Mouse (Mus musculus) testis, adult 2 months (tissue): ENCODE results near the gene Sidt2. TPM values are rescaled to one million over a fixed set of nuclear protein-coding genes. Genes with fewer than 3 reads are reported as not detected.

Experiments used
- H3K27ac ChIP-seq: fragments of 200-500 bp; 2 replicates; pipeline ENCODE4 v1.5.1; 2012; ENCODE audit warnings: low read depth, low read length; ENCODE audit not compliant: control insufficient read depth, insufficient read depth
- H3K27me3 ChIP-seq: fragments of 200-500 bp; 2 replicates; pipeline ENCODE4 v1.6.1; 2012; ENCODE audit warnings: mild to moderate bottlenecking, low read length, moderate library complexity; ENCODE audit not compliant: control insufficient read depth, insufficient read depth
- H3K36me3 ChIP-seq: fragments of 200-500 bp; 2 replicates; pipeline ENCODE4 v1.6.1; 2012; ENCODE audit warnings: mild to moderate bottlenecking, low read length; ENCODE audit not compliant: control insufficient read depth, insufficient read depth
- H3K4me1 ChIP-seq: fragments of 200-500 bp; 2 replicates; pipeline ENCODE4 v1.6.1; 2012; ENCODE audit warnings: low read length; ENCODE audit not compliant: control insufficient read depth, insufficient read depth
- H3K4me3 ChIP-seq: fragments of 200-500 bp; 2 replicates; pipeline ENCODE4 v1.5.1; 2012; ENCODE audit warnings: low read depth, mild to moderate bottlenecking, low read length, moderate library complexity, mixed read lengths; ENCODE audit not compliant: control insufficient read depth
- CTCF ChIP-seq: fragments of 200-500 bp; IDR thresholded peaks from 2 replicates; pipeline ENCODE4 v1.5.1; 2012; ENCODE audit warnings: low read depth, mild to moderate bottlenecking, inconsistent platforms, low read length, moderate library complexity; ENCODE audit not compliant: control insufficient read depth, insufficient read depth, insufficient replicate concordance
- POLR2A ChIP-seq: fragments of 200-500 bp; IDR thresholded peaks from 2 replicates; pipeline ENCODE4 v1.6.1; 2012; ENCODE audit warnings: low read depth, mild to moderate bottlenecking, inconsistent platforms, low read length, moderate library complexity; ENCODE audit not compliant: control insufficient read depth
- polyA plus RNA-seq: library from polyadenylated mRNA; depleted of rRNA; stranded (reverse); fragments of >200 nt; gene quantifications from 2 replicates; pipeline ENCODE4 v1.2.3, GENCODE M21; 2012

Sidt2 gene
- polyA plus RNA-seq, 1 experiment = 350 TPM

- no peak overlapping the region for H3K27ac ChIP-seq
Observed at GRCm38 (mm10) chr9:45932571-45933415, 22.3 kb downstream of the Sidt2 start.

GRCm38 (mm10) chr9:45931958-45932357 lies 23.1 kb downstream of the Sidt2 start:
- no peak for TF ChIP-seq POLR2A
- no peak for TF ChIP-seq CTCF
- no peaks in the 10 kb centered on the region for H3K27me3 ChIP-seq
- H3K36me3 ChIP-seq = peaks cover 7% of the 10 kb centered on the region
- H3K27ac ChIP-seq = no peak overlapping the region
- H3K4me1 ChIP-seq = peaks cover 5% of the 10 kb centered on the region
- no peak overlapping the region for H3K4me3 ChIP-seq

More at GRCm38 (mm10) chr9:45932571-45933415, 22.3 kb downstream of the Sidt2 start:
- H3K36me3 ChIP-seq = peaks cover 7% of the 10 kb centered on the region
- H3K4me1 ChIP-seq = peaks cover 5% of the 10 kb centered on the region
- no peak for TF ChIP-seq POLR2A
- no peak for TF ChIP-seq CTCF
- H3K4me3 ChIP-seq = no peak overlapping the region
- H3K27me3 ChIP-seq = no peaks in the 10 kb centered on the region

- H3K27ac ChIP-seq = no peak overlapping the region
- H3K27me3 ChIP-seq = no peaks in the 10 kb centered on the region
- H3K36me3 ChIP-seq = peaks cover 7% of the 10 kb centered on the region
- H3K4me1 ChIP-seq = no peaks in the 10 kb centered on the region
- TF ChIP-seq CTCF = no peak
- no peak for TF ChIP-seq POLR2A
- no peak overlapping the region for H3K4me3 ChIP-seq
Observed at GRCm38 (mm10) chr9:45929285-45929684, 25.8 kb downstream of the Sidt2 start.

- Histone ChIP-seq H3K4me1 (peaks cover 8% of the 10 kb centered on the region), H3K4me3 (no peak overlapping the region), H3K27me3 (no peaks in the 10 kb centered on the region), H3K36me3 (peaks cover 14% of the 10 kb centered on the region), H3K27ac (peak overlapping the region; percentile 60; the same call in 1 of the 2 replicates)
- no peak for TF ChIP-seq CTCF
- no peak for TF ChIP-seq POLR2A
Observed at GRCm38 (mm10) chr9:45919895-45920294, 35.2 kb downstream of the Sidt2 start.

- Histone ChIP-seq H3K27ac (peak overlapping the region; percentile 49), H3K4me1 (peaks cover 8% of the 10 kb centered on the region), H3K4me3 (no peak overlapping the region), H3K27me3 (no peaks in the 10 kb centered on the region), H3K36me3 (peaks cover 19% of the 10 kb centered on the region)
- TF ChIP-seq CTCF = no peak
- no peak for TF ChIP-seq POLR2A
Observed at GRCm38 (mm10) chr9:45917041-45917934, 37.8 kb downstream of the Sidt2 start.

GRCm38 (mm10) chr9:45915659-45916058 lies 39.4 kb downstream of the Sidt2 start:
- Histone ChIP-seq H3K4me1 (peaks cover 5% of the 10 kb centered on the region), H3K4me3 (no peak overlapping the region), H3K27me3 (no peaks in the 10 kb centered on the region), H3K27ac (no peak overlapping the region), H3K36me3 (peaks cover 20% of the 10 kb centered on the region)
- no peak for TF ChIP-seq POLR2A
- TF ChIP-seq CTCF = no peak

- no peak for TF ChIP-seq POLR2A
- peak; percentile 35; the same call in 1 of the 2 replicates for TF ChIP-seq CTCF
- peaks cover 16% of the 10 kb centered on the region for H3K36me3 ChIP-seq
- peaks cover 2% of the 10 kb centered on the region for H3K4me1 ChIP-seq
- no peak overlapping the region for H3K4me3 ChIP-seq
- no peaks in the 10 kb centered on the region for H3K27me3 ChIP-seq
- no peak overlapping the region for H3K27ac ChIP-seq
Observed at GRCm38 (mm10) chr9:45911673-45912072, 43.4 kb downstream of the Sidt2 start.
